Mouse (Mus musculus) brown adipose tissue, adult 24 weeks (tissue): ENCODE data around the gene Exoc6. TPM values are rescaled to one million over a fixed set of nuclear protein-coding genes. Genes with fewer than 3 reads are reported as not detected.

Experiments
- H3K27ac ChIP-seq: fragments of 200-500 bp; replicated peaks from 2 replicates; pipeline ENCODE4 v1.5.1; 2012; ENCODE audit warnings: low read depth, mild to moderate bottlenecking, low read length
- H3K4me1 ChIP-seq: fragments of 200-500 bp; 2 replicates; pipeline ENCODE4 v1.6.1; 2012; ENCODE audit warnings: low read length, mixed read lengths; ENCODE audit not compliant: control insufficient read depth, insufficient read depth, insufficient read length
- H3K4me3 ChIP-seq: fragments of 200-500 bp; 2 replicates; pipeline ENCODE4 v1.5.1; 2012; ENCODE audit warnings: low read depth, mild to moderate bottlenecking, low read length, moderate library complexity; ENCODE audit not compliant: insufficient read depth
- polyA plus RNA-seq: library from polyadenylated mRNA; stranded (reverse); fragments of >200 nt; gene quantifications from 2 replicates; pipeline ENCODE4 v1.2.4, GENCODE M21; 2012; ENCODE audit not compliant: missing spikeins, insufficient read depth, insufficient read length

Exoc6 gene
- polyA plus RNA-seq, 1 experiment = 15.8 TPM

DNA sequence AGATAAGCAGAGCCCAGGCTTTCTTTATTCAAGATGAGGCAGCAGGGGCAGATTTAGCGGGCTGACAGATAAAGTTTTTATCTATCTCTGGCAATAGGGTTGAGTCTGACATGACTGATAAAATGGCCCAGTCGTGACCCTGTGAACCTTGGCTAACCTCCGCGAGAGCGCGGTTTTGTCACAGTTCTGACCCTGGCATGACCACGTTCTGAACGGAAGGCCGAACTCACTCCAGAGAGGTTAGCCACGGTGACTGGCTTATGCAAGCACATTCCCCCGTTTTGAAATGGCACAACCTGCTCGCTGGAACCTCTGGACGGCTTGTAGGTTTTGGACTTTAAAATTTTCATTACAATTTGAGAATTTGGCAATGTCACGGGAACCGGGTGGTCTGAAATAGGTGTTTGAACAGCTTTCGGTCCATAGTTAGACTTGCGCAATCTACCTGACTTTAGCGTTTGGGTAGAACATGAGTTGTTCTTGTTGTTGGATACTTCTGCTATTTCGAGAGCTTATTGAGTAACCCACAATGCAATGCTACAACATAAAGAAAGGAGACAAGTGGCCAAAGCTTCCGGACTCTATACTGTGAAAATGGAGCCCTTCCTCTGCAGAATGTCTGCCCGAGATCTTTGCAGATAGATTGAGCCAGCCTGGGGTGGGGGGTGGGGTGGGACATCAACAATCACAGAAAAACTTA lies 152.3 kb downstream of the Exoc6 start:
- Histone ChIP-seq H3K4me1 (no peaks in the 10 kb centered on the region), H3K4me3 (no peak overlapping the region), H3K27ac (no peak overlapping the region)

DNA sequence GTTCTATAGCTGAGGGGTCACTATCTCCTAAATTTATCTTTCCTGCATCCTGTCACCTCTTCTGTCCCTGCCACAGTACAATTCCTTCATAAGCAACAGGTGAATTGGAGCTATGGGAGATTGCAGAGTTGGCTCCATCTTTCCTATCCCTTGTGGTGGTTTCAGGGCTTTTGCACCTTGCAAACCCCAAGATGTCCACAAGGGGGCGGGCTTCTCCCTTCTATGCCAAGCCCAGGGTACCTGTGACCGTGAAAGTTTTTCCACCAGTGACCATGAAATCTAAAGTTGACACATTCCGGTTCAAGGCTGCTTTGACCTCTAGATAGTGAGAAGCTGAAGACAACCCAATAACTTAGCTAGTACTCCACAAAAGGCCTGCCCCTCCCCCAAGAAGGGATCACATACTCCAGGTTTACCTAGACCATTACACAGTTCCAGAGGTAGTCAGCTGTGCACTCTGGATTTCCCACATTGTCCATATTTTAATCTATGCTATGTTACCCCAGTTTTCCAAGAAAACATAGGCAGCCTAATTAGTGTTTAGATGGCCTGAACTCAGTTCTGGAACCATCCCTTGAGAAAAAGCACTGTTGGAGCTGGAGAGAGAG lies 153.8 kb downstream of the Exoc6 start:
- Histone ChIP-seq H3K27ac (no peak overlapping the region), H3K4me3 (no peak overlapping the region)

GRCm38 (mm10) chr19:37705722-37706121 lies 155.5 kb downstream of the Exoc6 start:
- H3K4me3 ChIP-seq = no peak overlapping the region

More for the DNA sequence above, 153.8 kb downstream of the Exoc6 start:
- H3K4me1 ChIP-seq = no peaks in the 10 kb centered on the region

GRCm38 (mm10) chr19:37714681-37715080 lies 164.5 kb downstream of the Exoc6 start:
- Histone ChIP-seq H3K4me3 (no peak overlapping the region), H3K27ac (no peak overlapping the region), H3K4me1 (no peaks in the 10 kb centered on the region)

More at GRCm38 (mm10) chr19:37705722-37706121, 155.5 kb downstream of the Exoc6 start:
- no peaks in the 10 kb centered on the region for H3K4me1 ChIP-seq
- H3K27ac ChIP-seq = no peak overlapping the region

DNA sequence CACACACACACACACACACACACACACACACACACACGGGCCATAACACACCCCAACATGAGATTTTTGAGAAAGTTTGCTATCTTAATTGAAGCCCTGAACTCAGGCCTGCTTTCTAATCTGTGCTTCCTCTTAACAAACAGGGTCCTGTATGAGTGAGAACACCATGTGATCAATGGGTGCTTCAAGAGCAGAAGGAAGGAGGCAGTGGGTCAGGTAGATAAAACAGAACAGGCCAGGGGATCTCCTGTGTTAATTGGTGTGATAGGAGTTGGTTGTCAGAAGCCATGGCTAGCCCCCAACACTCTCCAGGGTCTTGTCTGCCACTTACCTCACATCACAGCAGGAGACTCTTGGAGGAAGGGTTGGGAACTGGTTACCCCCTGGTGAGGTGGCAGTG lies 165.8 kb downstream of the Exoc6 start:
- no peaks in the 10 kb centered on the region for H3K4me1 ChIP-seq
- H3K4me3 ChIP-seq = no peak overlapping the region
- no peak overlapping the region for H3K27ac ChIP-seq

GRCm38 (mm10) chr19:37716524-37717175 lies 166.4 kb downstream of the Exoc6 start:
- Histone ChIP-seq H3K27ac (no peak overlapping the region), H3K4me3 (no peak overlapping the region), H3K4me1 (no peaks in the 10 kb centered on the region)

DNA sequence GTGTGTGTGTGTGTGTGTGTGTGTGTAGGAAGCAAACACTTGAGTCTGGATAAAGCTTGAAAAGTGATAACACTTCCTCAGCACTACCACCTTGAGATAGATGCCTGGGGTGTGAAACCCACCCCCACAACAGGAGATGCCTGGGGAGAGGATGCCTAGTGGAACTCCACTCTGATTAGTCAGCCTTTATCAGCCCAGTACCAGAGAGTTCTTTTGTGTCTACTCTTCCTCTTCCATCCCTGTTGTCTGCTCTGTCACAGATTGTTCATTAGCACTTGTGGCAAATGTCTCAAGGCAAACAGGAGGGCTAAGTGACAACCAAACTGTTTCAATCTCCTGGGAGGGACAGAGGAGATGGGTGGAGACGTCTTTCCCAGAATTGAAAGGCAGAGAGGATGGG lies 168.9 kb downstream of the Exoc6 start:
- Histone ChIP-seq H3K27ac (no peak overlapping the region), H3K4me1 (no peaks in the 10 kb centered on the region), H3K4me3 (no peak overlapping the region)

DNA sequence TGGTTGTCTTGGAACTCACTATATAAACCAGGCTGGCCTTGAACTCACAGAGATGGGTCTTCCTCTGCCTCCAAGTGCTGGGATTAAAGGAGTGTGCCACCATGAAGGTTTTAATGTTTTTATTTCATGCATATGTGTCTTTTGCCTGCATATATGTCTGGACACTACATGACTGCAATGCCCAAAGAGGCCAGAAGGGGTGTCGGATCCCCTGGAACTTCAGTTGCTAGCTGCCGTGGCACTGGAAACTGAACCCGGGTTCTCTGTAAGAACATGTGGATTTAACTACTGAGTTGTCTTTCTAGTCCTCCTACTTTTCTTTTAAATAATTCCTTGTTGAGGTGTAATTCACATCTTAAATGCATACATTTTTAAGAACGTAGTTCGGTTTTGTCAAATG lies 174.4 kb downstream of the Exoc6 start:
- H3K4me1 ChIP-seq = no peaks in the 10 kb centered on the region
- no peak overlapping the region for H3K4me3 ChIP-seq
- H3K27ac ChIP-seq = no peak overlapping the region

DNA sequence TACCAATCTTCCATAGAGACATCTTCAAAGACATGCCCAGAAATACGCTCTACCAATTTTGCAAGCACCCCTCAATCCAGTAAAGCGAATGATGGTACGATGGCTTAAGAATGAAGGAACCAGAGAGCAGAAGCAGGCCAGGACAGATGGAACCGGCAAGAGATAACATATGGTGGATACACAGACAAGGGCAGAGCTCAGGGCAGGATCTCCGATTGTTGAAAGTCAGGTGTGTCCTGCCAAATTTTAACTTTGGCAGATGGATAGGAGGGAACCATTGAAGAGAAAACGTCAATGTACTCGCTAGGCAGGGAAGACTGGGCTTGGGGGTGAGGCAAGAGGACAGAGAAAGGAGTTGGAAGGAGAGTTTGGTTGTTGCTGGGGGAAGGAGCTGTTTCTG lies 176.4 kb downstream of the Exoc6 start:
- Histone ChIP-seq H3K27ac (no peak overlapping the region), H3K4me3 (no peak overlapping the region), H3K4me1 (no peaks in the 10 kb centered on the region)

DNA sequence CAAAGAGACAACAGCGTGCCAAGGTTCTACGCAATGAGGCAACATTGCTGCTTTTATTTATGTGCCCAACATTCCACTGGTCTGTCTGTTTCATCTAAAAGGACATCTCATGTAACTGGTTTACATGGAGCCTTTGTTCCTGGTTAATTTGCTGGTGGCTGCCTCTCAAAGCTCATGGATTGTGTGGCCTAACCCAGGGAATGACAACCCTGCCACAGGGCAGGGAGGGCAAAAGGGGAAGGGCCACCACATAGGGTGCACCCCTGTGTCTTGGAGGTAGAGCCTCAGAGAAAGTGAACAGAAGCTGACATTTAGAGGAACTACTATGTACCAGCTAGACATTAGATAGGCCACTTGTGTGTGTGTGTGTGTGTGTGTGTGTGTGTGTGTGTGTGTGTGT lies 177.1 kb downstream of the Exoc6 start:
- H3K4me3 ChIP-seq = no peak overlapping the region

More for the DNA sequence above, 177.1 kb downstream of the Exoc6 start:
- no peaks in the 10 kb centered on the region for H3K4me1 ChIP-seq
- H3K27ac ChIP-seq = no peak overlapping the region

Other genes with a start within 250 kb of the Exoc6 start
- gene Ide, start 212.6 kb upstream of the Exoc6 start, polyA plus RNA-seq = 88.9 and 118 TPM in 2 replicates
- gene Kif11, start 174.0 kb upstream of the Exoc6 start, polyA plus RNA-seq = 0.20 TPM in 1 of 2 replicates, not detected in the other
- 2.9 and 4.0 TPM in 2 replicates for gene Hhex, start 115.6 kb upstream of the Exoc6 start, polyA plus RNA-seq
- gene Cyp26c1, start 135.2 kb downstream of the Exoc6 start, polyA plus RNA-seq = not detected in 2 replicates
- gene Cyp26a1, start 147.4 kb downstream of the Exoc6 start, polyA plus RNA-seq = not detected in 2 replicates